Mouse (Mus musculus) embryonic facial prominence, embryonic 14.5 days (tissue): ENCODE results near the gene Tspan1. TPM values are rescaled to one million over a fixed set of nuclear protein-coding genes. Genes with fewer than 3 reads are reported as not detected.

ENCODE experiments used
- ATAC-seq: fragments of 200-750 bp; cut with Nextera tagmentation; 2 replicates; pipeline ENCODE4 v1.8.0; 2017; ENCODE audit warnings: low read depth, moderate number of reproducible peaks, moderate TSS enrichment
- DNase-seq: peaks from one replicate; pipeline ENCODE4 v3.0.0-alpha.2; 2015; ENCODE audit warnings: low spot score
- H3K27ac ChIP-seq: fragments of 300-500 bp; sonication (generic); replicated peaks from 2 replicates; pipeline ENCODE4 v1.5.1; 2014; ENCODE audit warnings: low read depth, mild to moderate bottlenecking, low read length, moderate library complexity
- H3K27me3 ChIP-seq: fragments of 300-500 bp; sonication (generic); replicated peaks from 2 replicates; pipeline ENCODE4 v1.6.1; 2014; ENCODE audit warnings: low read length; ENCODE audit not compliant: control insufficient read depth, insufficient read depth
- H3K36me3 ChIP-seq: fragments of 300-500 bp; sonication (generic); 2 replicates; pipeline ENCODE4 v1.6.1; 2014; ENCODE audit warnings: low read length, mixed read lengths; ENCODE audit not compliant: control insufficient read depth, insufficient read depth
- H3K4me1 ChIP-seq: fragments of 300-500 bp; sonication (generic); 2 replicates; pipeline ENCODE4 v1.6.1; 2014; ENCODE audit warnings: antibody characterized with exemption, low read length; ENCODE audit not compliant: control insufficient read depth, insufficient read depth
- H3K4me2 ChIP-seq: fragments of 300-500 bp; sonication (generic); 2 replicates; pipeline ENCODE4 v1.6.1; 2014; ENCODE audit warnings: low read depth, mild to moderate bottlenecking, low read length, moderate library complexity, mixed read lengths
- H3K4me3 ChIP-seq: fragments of 300-500 bp; sonication (generic); 2 replicates; pipeline ENCODE4 v1.5.1; 2014; ENCODE audit warnings: low read depth, mild to moderate bottlenecking, low read length
- H3K9ac ChIP-seq: fragments of 300-500 bp; sonication (generic); 2 replicates; pipeline ENCODE4 v1.6.1; 2014; ENCODE audit warnings: low read depth, mild to moderate bottlenecking, low read length, moderate library complexity, mixed read lengths
- H3K9me3 ChIP-seq: fragments of 300-500 bp; sonication (generic); 2 replicates; pipeline ENCODE4 v1.6.1; 2016; ENCODE audit warnings: low read length; ENCODE audit not compliant: control insufficient read depth
- WGBS: fragments of 180-500 bp; shearing (Covaris S2); extraction: QIAGEN DNeasy Blood & Tissue Kit; methylation state at CpG from one replicate; pipeline ENCODE4 v1.1.7; 2014; 5-methylcytosine and 5-hydroxymethylcytosine counted together
- polyA plus RNA-seq: library from polyadenylated mRNA; unstranded; fragments of >200 nt; fragmentation: Nextera tagmentation; extraction: Ambion mirVana; gene quantifications from 2 replicates; pipeline ENCODE4 v1.2.1, GENCODE M21; 2014

Gene Tspan1
- polyA plus RNA-seq, 1 experiment from 2014 or later, result 4.0 TPM

- Histone ChIP-seq H3K4me3 (no peak overlapping the region), H3K27me3 (no peaks in the 10 kb centered on the region), H3K27ac (no peak overlapping the region), H3K9me3 (no peaks in the 10 kb centered on the region), H3K4me2 (no peak overlapping the region), H3K4me1 (peaks cover 24% of the 10 kb centered on the region), H3K36me3 (no peaks in the 10 kb centered on the region), H3K9ac (no peak overlapping the region)
- ATAC-seq (no peak), DNase-seq (no peak)
- WGBS, result 43% methylated on average over 6 of the region's 6 CpGs
These were observed 7.2 kb upstream of the Tspan1 start for GRCm38 (mm10) chr4:116174466-116175116.

DNA sequence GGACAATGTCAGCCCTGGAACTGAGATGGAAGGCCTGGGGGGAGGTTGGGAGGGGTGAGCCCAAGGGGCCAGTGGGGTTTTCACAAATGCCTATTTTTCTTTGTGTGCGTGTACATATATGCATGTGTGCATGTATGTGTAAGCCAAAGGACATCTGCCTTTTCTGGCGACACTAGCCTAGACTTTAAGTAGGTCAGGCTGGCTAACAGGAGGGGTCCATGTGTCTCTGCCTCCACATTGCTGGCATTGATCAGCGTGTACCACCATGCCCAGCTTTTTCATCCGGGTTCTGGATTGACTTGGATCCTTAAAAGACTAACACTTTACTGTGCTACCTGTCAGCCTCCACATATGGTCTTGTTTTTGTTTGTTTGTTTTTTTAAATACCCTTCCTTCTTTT lies 6.4 kb upstream of the Tspan1 start:
- Histone ChIP-seq H3K4me1 (peaks cover 24% of the 10 kb centered on the region), H3K4me3 (no peak overlapping the region), H3K9me3 (no peaks in the 10 kb centered on the region), H3K9ac (no peak overlapping the region), H3K36me3 (no peaks in the 10 kb centered on the region), H3K4me2 (no peak overlapping the region), H3K27me3 (no peaks in the 10 kb centered on the region), H3K27ac (no peak overlapping the region)
- DNase-seq, result no peak
- ATAC-seq, result no peak
- 78% methylated on average over 4 of the region's 4 CpGs for WGBS

DNA sequence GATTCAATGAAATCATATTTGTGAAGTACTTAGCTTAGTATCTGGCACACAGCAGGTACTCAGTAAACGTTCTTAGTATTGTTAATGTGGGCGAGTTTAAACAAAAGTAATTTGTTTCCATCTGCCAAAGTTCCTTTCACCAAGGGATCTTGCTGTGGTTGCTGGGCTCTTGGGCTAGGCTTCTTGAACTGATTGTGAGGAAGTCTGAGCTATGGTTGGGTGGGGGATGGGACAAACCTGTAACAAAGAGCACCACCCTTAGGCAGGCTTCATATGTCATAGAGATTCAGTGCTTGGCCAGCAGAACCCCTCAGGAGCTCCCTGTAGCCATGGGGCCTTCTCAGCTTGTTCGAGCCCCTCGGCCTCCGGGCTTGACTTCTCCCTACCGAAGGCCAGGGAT lies 5.7 kb upstream of the Tspan1 start, which contains the start of the genes 1700042G07Rik and Gm49337:
Gene 1700042G07Rik (plus strand): TSS at position 301 of the 400 bp plus-strand sequence.
Gene Gm49337 (plus strand): TSS at position 313 of the 400 bp plus-strand sequence.
- DNase-seq (no peak), ATAC-seq (no peak)
- no peak within 1 kb of the TSS for H3K9ac ChIP-seq
- no peaks in the 10 kb centered on the region for H3K27me3 ChIP-seq
- H3K36me3 ChIP-seq, result no peaks in the 10 kb centered on the region
- H3K4me3 ChIP-seq, result no peak within 1 kb of the TSS
- peaks cover 24% of the 10 kb centered on the region for H3K4me1 ChIP-seq
- no peak within 1 kb of the TSS for H3K27ac ChIP-seq
- no peak within 1 kb of the TSS for H3K4me2 ChIP-seq
- 85% methylated on average over 6 of the region's 6 CpGs for WGBS
- H3K9me3 ChIP-seq, result no peaks in the 10 kb centered on the region

DNA sequence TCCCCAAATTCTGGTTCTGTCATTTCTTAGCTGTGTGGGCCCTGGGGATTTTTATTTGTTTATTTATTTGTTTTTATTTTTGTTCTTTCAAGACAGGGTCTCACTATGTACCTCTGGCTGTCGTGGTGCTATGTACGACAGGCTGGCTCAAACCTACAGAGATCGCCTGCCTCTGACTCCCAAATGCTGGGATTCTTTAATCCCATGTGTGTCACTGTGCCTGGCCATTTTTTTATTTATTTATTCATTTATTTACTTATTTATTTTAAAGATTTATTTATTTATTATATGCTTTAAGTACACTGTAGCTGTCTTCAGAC lies 1.9 kb upstream of the Tspan1 start:
- Histone ChIP-seq H3K36me3 (no peaks in the 10 kb centered on the region), H3K4me2 (no peak overlapping the region), H3K4me1 (peaks cover 5% of the 10 kb centered on the region; the same call in 1 of the 2 replicates), H3K9me3 (no peaks in the 10 kb centered on the region), H3K27ac (no peak overlapping the region), H3K27me3 (no peaks in the 10 kb centered on the region), H3K9ac (no peak overlapping the region), H3K4me3 (no peak overlapping the region)
- whole genome bisulfite sequencing, result 65% methylated on average over 3 of the region's 3 CpGs
- no peak for DNase-seq
- 0 out of 2 replicates have a peak, but pooled peaks have one; percentile 0 for ATAC-seq

GRCm38 (mm10) chr4:116168617-116169352 lies 1.4 kb upstream of the Tspan1 start:
- DNase-seq (peak; percentile 70), ATAC-seq (peak; percentile 67)
- no peaks in the 10 kb centered on the region for H3K9me3 ChIP-seq
- H3K27ac ChIP-seq, result no peak overlapping the region
- no peak overlapping the region for H3K4me3 ChIP-seq
- no peak overlapping the region for H3K9ac ChIP-seq
- H3K4me2 ChIP-seq, result no peak overlapping the region
- H3K36me3 ChIP-seq, result no peaks in the 10 kb centered on the region
- peaks cover 5% of the 10 kb centered on the region; the same call in 1 of the 2 replicates for H3K4me1 ChIP-seq
- WGBS, result 80% methylated on average over 7 of the region's 8 CpGs
- no peaks in the 10 kb centered on the region for H3K27me3 ChIP-seq

- no peaks in the 10 kb centered on the region for H3K27me3 ChIP-seq
- no peak overlapping the region for H3K4me3 ChIP-seq
- no peak overlapping the region for H3K27ac ChIP-seq
- ATAC-seq (no peak), DNase-seq (no peak)
- H3K36me3 ChIP-seq, result peaks cover 6% of the 10 kb centered on the region; the same call in 1 of the 2 replicates
- H3K4me1 ChIP-seq, result peaks cover 5% of the 10 kb centered on the region; the same call in 1 of the 2 replicates
- no peak overlapping the region for H3K9ac ChIP-seq
- WGBS, result 41% methylated on average over 8 of the region's 8 CpGs
- H3K9me3 ChIP-seq, result no peaks in the 10 kb centered on the region
- H3K4me2 ChIP-seq, result no peak overlapping the region
These were observed 1.5 kb downstream of the Tspan1 start for GRCm38 (mm10) chr4:116165708-116166407.

- ATAC-seq (no peak), DNase-seq (no peak)
- Histone ChIP-seq H3K36me3 (peaks cover 12% of the 10 kb centered on the region; the same call in 1 of the 2 replicates), H3K9me3 (no peaks in the 10 kb centered on the region), H3K4me2 (no peak overlapping the region), H3K27ac (no peak overlapping the region), H3K4me1 (peaks cover 5% of the 10 kb centered on the region; the same call in 1 of the 2 replicates), H3K4me3 (no peak overlapping the region), H3K27me3 (no peaks in the 10 kb centered on the region), H3K9ac (no peak overlapping the region)
- WGBS, result 75% methylated on average over 2 of the region's 2 CpGs
These were observed 2.4 kb downstream of the Tspan1 start for GRCm38 (mm10) chr4:116164759-116165554.

- Histone ChIP-seq H3K9ac (no peak overlapping the region), H3K27ac (no peak overlapping the region), H3K36me3 (peaks cover 38% of the 10 kb centered on the region), H3K4me2 (no peak overlapping the region), H3K9me3 (no peaks in the 10 kb centered on the region), H3K27me3 (no peaks in the 10 kb centered on the region), H3K4me3 (no peak overlapping the region), H3K4me1 (peaks cover 5% of the 10 kb centered on the region; the same call in 1 of the 2 replicates)
- DNase-seq, result no peak
- WGBS, result 80% methylated on average over 4 of the region's 4 CpGs
- no peak for ATAC-seq
These were observed 5.3 kb downstream of the Tspan1 start for GRCm38 (mm10) chr4:116162142-116162541.
